Mouse (Mus musculus): ENCODE data around the gene Susd6.
"Not testable (repeated sequence)": the region's sequence is repeated elsewhere in the genome, so short reads cannot be mapped to it uniquely, and the experiment has no call there.

Susd6 gene

GRCm38 (mm10) chr12:80785005-80785404 is 5.3 kb upstream of the Susd6 start:
- DNase-seq (ENCODE audit: extremely low read depth, low read depth, low spot score) = no peak

DNA sequence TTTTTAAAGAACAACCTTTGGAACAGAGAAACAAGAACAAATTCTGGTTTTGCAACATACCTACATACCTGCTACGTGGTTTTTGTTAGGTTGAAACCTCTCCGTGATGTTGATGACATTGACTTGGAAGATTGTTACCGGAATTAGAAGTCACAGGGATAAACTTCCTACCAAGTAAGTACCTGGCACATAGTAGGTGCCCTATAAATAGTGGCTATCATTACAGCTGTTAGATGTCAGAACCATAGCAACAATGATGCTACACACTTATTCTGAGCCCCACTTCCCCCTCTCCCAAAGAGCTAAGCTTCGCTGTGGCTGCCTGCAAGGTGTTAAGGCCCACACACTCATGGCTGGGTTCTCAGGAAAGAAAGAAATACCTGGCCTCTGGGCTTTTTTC is 4.7 kb upstream of the Susd6 start:
- no peak for DNase-seq (ENCODE audit: extremely low read depth, low read depth, low spot score)

GRCm38 (mm10) chr12:80786591-80786990 is 3.7 kb upstream of the Susd6 start:
- no peak for DNase-seq (ENCODE audit: extremely low read depth, low read depth, low spot score)

GRCm38 (mm10) chr12:80787604-80788003 is 2.7 kb upstream of the Susd6 start:
- no peak for DNase-seq (ENCODE audit: extremely low read depth, low read depth, low spot score)

- DNase-seq (ENCODE audit: extremely low read depth, low read depth, low spot score) = no peak
Measured at GRCm38 (mm10) chr12:80788188-80788587, 2.1 kb upstream of the Susd6 start.

- DNase-seq (ENCODE audit: extremely low read depth, low read depth, low spot score) = not testable (repeated sequence)
Measured at GRCm38 (mm10) chr12:80789276-80789675, 1.0 kb upstream of the Susd6 start.

DNA sequence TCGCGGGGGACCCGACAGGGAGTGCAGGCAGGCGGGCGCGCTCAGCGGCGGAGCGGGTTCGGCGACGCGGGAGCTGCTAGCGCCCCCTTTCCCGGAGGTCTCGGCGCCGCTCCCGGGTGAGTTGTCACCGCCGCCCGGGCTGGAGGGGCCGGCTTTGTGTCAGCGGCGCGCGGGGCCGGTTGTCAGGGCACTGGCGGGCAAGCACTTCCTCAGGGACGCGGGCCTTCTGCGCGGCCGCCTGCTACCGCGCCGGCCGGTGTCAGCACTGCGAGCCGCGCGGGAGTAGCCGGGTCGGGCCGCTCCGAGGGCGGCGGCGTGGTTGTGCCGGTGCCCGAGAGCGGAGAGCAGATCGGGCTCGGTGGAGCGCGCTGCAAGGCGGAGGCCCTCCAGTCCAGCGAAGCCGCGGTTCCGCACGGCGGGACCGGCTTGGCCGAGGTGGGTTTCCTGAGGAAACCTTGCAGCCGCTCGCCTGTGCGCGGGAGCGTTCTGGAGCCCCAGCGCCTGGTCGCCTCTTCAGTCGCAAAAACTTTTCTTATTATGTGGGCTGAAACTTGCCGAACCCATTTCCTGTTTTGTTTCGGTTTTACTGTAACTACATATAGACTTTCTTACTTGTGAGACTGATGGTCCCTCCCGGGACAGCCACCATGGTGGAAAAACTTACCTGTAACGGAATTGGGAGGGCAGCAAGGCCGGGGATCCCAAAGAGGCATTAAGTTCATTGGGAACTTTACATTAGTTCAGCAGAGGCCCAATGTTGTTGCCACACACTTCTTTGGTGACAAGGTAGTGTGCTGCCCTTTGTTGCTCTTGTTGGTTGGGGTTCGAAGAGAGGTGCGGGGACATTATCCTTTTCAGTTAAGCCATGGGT is 625 bp downstream of the Susd6 start:
- no peak for DNase-seq (ENCODE audit: extremely low read depth, low read depth, low spot score)

- DNase-seq (ENCODE audit: extremely low read depth, low read depth, low spot score) = no peak
Measured at GRCm38 (mm10) chr12:80791571-80792444, 1.5 kb downstream of the Susd6 start.

GRCm38 (mm10) chr12:80792867-80793266 is 2.6 kb downstream of the Susd6 start:
- DNase-seq (ENCODE audit: extremely low read depth, low read depth, low spot score) = no peak

DNA sequence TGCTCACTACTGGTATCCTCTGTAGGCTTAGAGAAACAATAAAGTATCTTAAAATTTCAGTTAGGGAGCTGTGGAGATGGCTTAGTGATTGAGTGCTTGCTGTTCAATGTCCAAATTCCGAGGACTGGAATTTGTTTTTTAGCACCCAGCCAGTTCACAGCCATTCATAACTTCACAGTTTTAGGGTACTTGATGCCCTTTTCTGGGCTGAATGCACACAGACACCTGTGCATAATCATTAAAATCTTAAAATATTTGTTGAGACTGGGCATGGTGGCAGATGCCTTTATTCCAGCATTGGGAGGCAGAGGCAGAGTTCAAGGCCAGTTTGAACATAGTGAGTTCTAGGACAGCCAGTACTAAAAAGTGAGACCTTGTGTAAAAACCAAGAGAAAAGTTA is 3.2 kb downstream of the Susd6 start:
- DNase-seq (ENCODE audit: extremely low read depth, low read depth, low spot score) = no peak

- no peak for DNase-seq (ENCODE audit: extremely low read depth, low read depth, low spot score)
Measured at GRCm38 (mm10) chr12:80794522-80794921, 4.2 kb downstream of the Susd6 start.

DNA sequence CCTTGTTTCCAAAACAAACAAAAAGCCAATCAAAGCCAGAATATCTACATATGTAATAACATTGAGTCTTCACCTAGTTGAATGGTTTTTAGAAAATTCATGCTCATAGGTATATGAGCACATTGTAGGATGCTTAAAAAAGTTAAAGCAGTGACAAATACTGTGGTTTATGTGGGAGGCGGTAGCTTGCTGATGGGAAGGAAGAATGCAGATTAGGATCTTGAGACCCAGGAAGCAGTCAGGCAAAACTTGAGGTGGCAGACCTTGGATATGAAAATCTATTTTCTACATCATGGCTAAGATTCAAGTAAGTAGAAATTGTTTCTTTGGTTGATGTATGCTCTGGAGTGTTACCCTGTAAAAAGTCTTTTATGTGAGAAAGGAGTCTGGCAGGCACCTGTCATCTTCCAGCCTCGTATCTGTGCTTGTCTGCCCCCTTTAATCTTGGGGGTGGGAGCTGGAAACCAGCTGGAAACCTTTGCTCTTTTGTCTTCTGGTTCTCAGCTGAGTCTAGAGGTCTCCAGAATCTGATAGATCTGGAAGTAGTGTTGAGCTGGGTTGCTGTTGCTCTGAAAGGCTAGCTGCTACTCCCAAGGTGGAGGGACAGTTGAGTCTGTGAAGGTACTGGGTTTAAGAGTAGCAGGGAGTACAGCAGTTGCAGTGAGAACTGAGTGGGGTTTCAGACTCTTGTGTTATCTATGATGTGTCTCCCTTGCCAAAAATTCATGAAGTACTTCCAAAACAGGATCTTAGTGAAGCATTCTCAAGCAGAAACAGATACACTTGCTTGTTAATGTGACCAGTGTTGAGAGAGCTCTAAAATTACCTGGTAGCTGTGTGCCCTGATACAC is 4.8 kb downstream of the Susd6 start:
- DNase-seq (ENCODE audit: extremely low read depth, low read depth, low spot score) = no peak

GRCm38 (mm10) chr12:80798271-80798670 is 8.0 kb downstream of the Susd6 start:
- no peak for DNase-seq (ENCODE audit: extremely low read depth, low read depth, low spot score)

DNA sequence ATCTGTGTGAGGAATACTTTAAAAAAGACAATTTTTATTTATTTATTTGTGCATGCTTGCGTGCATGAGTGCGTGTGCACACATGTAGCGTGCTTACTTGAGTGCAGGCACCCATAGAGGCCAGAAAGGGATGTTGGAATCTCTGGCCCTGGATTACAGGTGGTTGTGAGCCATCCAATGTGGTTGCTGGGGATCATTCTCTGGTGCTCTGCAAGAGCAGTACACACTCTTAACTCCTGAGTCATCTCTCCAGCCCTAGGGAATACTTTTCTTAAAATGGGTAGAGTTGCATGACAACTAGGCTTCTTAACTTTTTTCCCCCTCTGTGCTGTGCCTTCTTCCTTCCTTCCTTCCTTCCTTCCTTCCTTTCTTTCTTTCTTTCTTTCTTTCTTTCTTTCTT is 9.8 kb downstream of the Susd6 start:
- no peak for DNase-seq (ENCODE audit: extremely low read depth, low read depth, low spot score)

DNA sequence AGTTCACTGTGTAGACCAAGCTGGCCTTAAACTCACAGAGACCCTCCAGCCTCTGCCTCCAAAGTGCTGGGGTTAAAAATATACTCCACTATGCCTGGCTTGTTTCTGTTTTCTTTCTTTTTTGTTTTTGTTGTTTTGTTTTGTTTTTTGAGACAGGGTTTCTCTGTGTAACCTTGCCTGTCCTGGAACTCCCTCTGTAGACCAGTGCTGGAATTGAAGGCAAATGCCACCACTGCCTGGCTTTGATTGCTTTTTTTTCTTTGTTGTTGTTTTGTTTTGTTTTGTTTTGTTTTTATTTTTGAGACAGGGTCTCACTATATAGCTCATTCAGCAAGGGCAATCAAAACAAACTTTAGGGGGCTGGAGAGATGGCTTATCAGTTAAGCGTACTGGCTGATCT is 11.1 kb downstream of the Susd6 start:
- DNase-seq (ENCODE audit: extremely low read depth, low read depth, low spot score) = no peak

DNA sequence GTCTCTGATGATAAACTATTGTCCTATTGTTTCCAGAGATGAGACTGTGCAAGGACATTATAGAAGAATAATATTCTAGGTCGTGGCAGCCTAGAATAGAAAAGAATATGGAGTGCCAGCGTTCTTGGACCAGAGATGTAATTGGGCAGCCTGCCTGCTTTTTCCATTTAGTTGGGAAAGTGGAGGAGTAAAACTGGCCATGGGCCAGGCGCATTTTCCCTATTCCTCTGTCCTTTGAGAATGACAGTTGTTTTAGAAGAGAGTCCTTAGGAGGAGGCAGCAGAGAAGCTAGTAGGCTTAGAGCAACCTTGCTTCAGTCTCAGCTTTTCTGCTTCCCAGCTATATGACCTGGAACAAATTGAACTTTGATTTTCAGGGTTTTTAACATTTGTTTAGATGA is 13.6 kb downstream of the Susd6 start:
- no peak for DNase-seq (ENCODE audit: extremely low read depth, low read depth, low spot score)

DNA sequence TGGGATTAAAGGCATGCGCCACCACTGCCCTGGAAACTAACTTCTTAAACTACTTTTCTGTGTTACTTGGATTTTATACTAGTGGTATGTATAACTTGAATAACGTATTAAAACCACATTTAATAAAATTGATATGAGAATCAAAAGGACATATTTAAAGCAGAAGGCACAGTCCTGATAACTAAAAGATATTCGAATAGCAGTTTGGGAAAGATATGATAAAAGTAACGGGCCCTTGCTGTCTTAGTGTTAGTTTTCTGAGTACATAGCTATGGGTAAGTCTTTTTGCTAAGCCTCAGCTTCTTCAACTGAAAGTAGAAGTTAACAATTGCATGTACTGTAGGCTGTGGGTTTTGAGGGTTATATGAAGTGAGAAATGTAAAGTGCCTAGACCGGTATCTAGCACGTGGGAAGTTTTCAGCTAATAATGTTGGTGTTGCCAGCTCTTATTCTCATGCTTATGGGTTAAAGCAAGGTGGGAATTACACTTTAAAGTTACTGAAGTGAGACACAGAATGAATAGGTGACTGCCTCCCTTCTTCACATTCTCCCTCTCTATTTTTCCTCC is 14.6 kb downstream of the Susd6 start:
- DNase-seq (ENCODE audit: extremely low read depth, low read depth, low spot score) = no peak

GRCm38 (mm10) chr12:80807451-80808085 is 17.3 kb downstream of the Susd6 start:
- DNase-seq (ENCODE audit: extremely low read depth, low read depth, low spot score) = no peak

DNA sequence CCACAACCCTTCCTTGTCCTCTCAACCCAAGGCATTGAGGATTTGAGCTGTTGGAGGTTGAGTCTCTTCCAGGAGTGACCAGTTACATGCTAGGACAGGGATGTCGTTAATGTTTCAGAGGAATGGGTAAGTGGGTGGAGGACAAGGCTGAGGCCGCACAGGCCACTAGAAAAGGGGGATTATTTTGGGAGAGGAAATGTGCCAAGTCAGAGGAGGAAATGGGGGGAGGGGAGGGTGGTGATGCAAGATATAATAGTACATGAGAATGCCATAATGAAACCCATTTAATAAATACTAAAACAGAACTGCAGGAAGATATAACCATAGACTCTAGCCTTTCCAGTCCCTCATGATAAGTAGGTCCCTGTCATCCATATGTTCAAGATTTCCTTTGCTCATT is 19.7 kb downstream of the Susd6 start:
- no peak for DNase-seq (ENCODE audit: extremely low read depth, low read depth, low spot score)

Data from fat pad, adult 2 months (tissue).